Mouse (Mus musculus) heart, adult 2 months (tissue): ENCODE data around the gene Nrk. TPM values are rescaled to one million over a fixed set of nuclear protein-coding genes. Genes with fewer than 3 reads are reported as not detected.

Experiments
- DNase-seq, 2 experiments: peaks; one replicate each; pipeline ENCODE4 v3.0.0; 2021
- H3K27ac ChIP-seq: fragments of 200-600 bp; 2 replicates; pipeline ENCODE4 v1.8.1; 2022
- H3K27me3 ChIP-seq: fragments of 200-500 bp; 2 replicates; pipeline ENCODE4 v1.6.1; 2012; ENCODE audit warnings: mild to moderate bottlenecking, low read length, inconsistent platforms, mixed read lengths; ENCODE audit not compliant: control insufficient read depth, insufficient read depth
- H3K36me3 ChIP-seq: fragments of 200-500 bp; 2 replicates; pipeline ENCODE4 v1.6.1; 2012; ENCODE audit warnings: low read length, inconsistent platforms; ENCODE audit not compliant: control insufficient read depth, insufficient read depth
- H3K4me1 ChIP-seq: fragments of 200-500 bp; 2 replicates; pipeline ENCODE4 v1.6.1; 2011; ENCODE audit warnings: low read length; ENCODE audit not compliant: control insufficient read depth, insufficient read depth
- H3K4me3 ChIP-seq: fragments of 200-600 bp; 2 replicates; pipeline ENCODE4 v1.8.1; 2022
- H3K79me2 ChIP-seq: fragments of 200-500 bp; replicated peaks from 2 replicates; pipeline ENCODE4 v1.6.1; 2012; ENCODE audit warnings: mild to moderate bottlenecking, inconsistent platforms, low read length, moderate library complexity, mixed read lengths; ENCODE audit not compliant: control insufficient read depth, insufficient read depth
- H3K9ac ChIP-seq: fragments of 200-500 bp; 2 replicates; pipeline ENCODE4 v1.6.1; 2012; ENCODE audit warnings: low read depth, mild to moderate bottlenecking, control low read depth, inconsistent platforms, low read length, mixed read lengths
- CTCF ChIP-seq: fragments of 200-600 bp; IDR thresholded peaks from 2 replicates; pipeline ENCODE4 v1.8.1; 2022; ENCODE audit warnings: antibody characterized with exemption, mild to moderate bottlenecking, moderate library complexity
- EP300 ChIP-seq: fragments of 200-500 bp; IDR thresholded peaks from 2 replicates; pipeline ENCODE4 v1.6.1; 2011; ENCODE audit warnings: low read depth, low read length, control low read depth; ENCODE audit not compliant: insufficient read depth
- POLR2A ChIP-seq: fragments of 200-500 bp; IDR thresholded peaks from 2 replicates; pipeline ENCODE4 v1.6.1; 2011; ENCODE audit warnings: mild to moderate bottlenecking, low read depth, low read length, control low read depth; ENCODE audit not compliant: insufficient read depth
- WGBS: fragments of 180-500 bp; shearing (Covaris S2); methylation state at CpG from one replicate; pipeline ENCODE4 v1.1.7; 2018; 5-methylcytosine and 5-hydroxymethylcytosine counted together
- intact Hi-C: fragments of 180-260 bp; cut with DNase I; formaldehyde crosslinking; loops from one replicate; pipeline ENCODE4 v1.15.1; 2025
- polyA plus RNA-seq: library from polyadenylated mRNA; depleted of rRNA; stranded (reverse); fragments of >200 nt; gene quantifications from 2 replicates; pipeline ENCODE4 v1.2.3, GENCODE M21; 2012
- total RNA-seq, 2 experiments: library from RNA; stranded (reverse); gene quantifications; 2 replicates each; pipeline ENCODE4 v1.2.3; 2021

The Nrk gene
- total and polyA plus RNA-seq, 3 experiments = 0.10 to 1.4 (median 0.39) TPM

DNA sequence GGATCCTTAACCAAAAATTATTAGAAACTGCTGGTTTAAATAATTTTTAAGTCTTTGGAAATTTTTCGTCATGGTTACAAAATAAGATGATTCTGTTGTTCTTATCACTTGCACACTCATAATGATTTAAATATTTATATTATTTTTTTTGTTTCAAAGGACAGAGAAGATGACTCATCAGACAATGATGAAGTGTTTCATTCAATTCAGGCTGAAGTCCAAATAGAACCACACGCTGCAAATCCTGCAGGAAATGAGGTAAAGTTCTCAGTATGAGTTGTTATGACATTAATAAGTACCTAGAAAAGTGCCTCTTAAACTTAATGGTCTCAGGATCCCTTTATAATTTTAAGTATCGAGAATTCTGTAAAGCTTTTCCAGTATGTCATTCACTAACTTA lies 64.3 kb downstream of the Nrk start:
- no peaks in the 10 kb centered on the region for H3K79me2 ChIP-seq
- intact Hi-C loops = no loop called here
- H3K36me3 ChIP-seq = no peaks in the 10 kb centered on the region
- no peak overlapping the region for H3K9ac ChIP-seq
- no peak overlapping the region for H3K4me3 ChIP-seq
- no peaks in the 10 kb centered on the region for H3K4me1 ChIP-seq
- TF ChIP-seq EP300 (no peak), POLR2A (no peak), CTCF (no peak)
- H3K27me3 ChIP-seq = no peaks in the 10 kb centered on the region
- 53% methylated on average over 3 of the region's 3 CpGs for WGBS
- DNase-seq = no peak
- no peak overlapping the region for H3K27ac ChIP-seq

DNA sequence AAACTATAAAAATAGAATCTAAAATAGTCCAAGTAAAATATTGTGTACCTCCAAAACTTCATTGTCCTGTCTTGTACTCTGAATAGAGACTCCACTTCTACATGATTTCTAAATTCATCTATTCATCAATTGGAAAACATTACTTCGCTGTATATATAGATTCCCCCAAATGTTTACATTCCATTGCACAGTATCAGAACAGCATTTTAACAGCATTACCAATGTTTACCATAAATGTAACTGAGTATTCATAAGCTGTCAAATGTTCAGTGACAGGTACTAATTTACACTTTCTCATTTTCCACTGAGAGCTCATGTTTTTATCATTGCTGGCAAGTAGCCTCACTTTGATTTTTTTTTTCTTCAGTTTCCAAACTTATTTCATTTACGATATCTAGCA lies 65.0 kb downstream of the Nrk start:
- no peaks in the 10 kb centered on the region for H3K79me2 ChIP-seq
- no peak overlapping the region for H3K9ac ChIP-seq
- H3K27me3 ChIP-seq = no peaks in the 10 kb centered on the region
- H3K27ac ChIP-seq = no peak overlapping the region
- WGBS = 91% methylated on average over 2 of the region's 2 CpGs
- intact Hi-C loops = no loop called here
- DNase-seq = no peak
- TF ChIP-seq CTCF = no peak
- TF ChIP-seq EP300 = no peak
- no peak for TF ChIP-seq POLR2A
- H3K36me3 ChIP-seq = no peaks in the 10 kb centered on the region
- H3K4me1 ChIP-seq = no peaks in the 10 kb centered on the region
- no peak overlapping the region for H3K4me3 ChIP-seq

DNA sequence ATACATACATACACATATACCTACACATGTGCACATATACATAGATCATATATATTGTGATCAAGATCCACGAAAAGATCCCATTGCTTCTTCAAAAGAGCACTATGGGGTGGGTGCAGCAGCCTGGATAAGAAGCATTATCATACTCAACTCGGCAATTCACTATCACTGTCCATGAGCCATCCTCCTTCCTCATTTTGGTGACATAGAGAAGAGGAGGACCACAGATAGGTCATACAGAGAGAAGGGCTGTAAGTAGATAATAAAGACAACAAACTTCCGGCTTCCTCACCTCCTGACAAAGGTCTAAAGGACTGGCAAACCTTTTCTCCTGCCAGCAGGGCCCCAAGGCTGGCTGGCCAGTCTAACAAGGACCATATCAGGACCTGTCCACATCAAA lies 100.3 kb downstream of the Nrk start:
- intact Hi-C loops = no loop called here
- Histone ChIP-seq H3K9ac (no peak overlapping the region), H3K79me2 (no peaks in the 10 kb centered on the region), H3K27me3 (no peaks in the 10 kb centered on the region), H3K4me3 (no peak overlapping the region), H3K36me3 (no peaks in the 10 kb centered on the region), H3K27ac (no peak overlapping the region), H3K4me1 (no peaks in the 10 kb centered on the region)
- 45% methylated on average over 3 of the region's 3 CpGs for WGBS
- TF ChIP-seq CTCF = no peak
- TF ChIP-seq POLR2A = no peak
- TF ChIP-seq EP300 = no peak
- DNase-seq = no peak

- intact Hi-C loops = loop anchor here (5.0 kb wide), 1 partner anchor 1874 kb away; no protein-coding TSS in a partner anchor
- Histone ChIP-seq H3K27ac (no peak overlapping the region), H3K9ac (no peak overlapping the region), H3K4me1 (no peaks in the 10 kb centered on the region), H3K36me3 (no peaks in the 10 kb centered on the region), H3K4me3 (no peak overlapping the region), H3K79me2 (no peaks in the 10 kb centered on the region), H3K27me3 (no peaks in the 10 kb centered on the region)
- WGBS = 26% methylated on average over 1 of the region's 1 CpGs
- no peak for DNase-seq
- TF ChIP-seq POLR2A = no peak
- peak; percentile 52 for TF ChIP-seq CTCF
Measured at GRCm38 (mm10) chrX:139016540-139016939, 102.3 kb downstream of the Nrk start.

- Histone ChIP-seq H3K27me3 (no peaks in the 10 kb centered on the region), H3K4me3 (no peak overlapping the region), H3K4me1 (no peaks in the 10 kb centered on the region), H3K9ac (no peak overlapping the region), H3K36me3 (no peaks in the 10 kb centered on the region), H3K79me2 (no peaks in the 10 kb centered on the region), H3K27ac (no peak overlapping the region)
- TF ChIP-seq EP300 (no peak), CTCF (no peak), POLR2A (no peak)
- DNase-seq = no peak
- intact Hi-C loops = no loop called here
- 25% methylated on average over 3 of the region's 3 CpGs for WGBS
Measured at GRCm38 (mm10) chrX:139026532-139027097, 112.4 kb downstream of the Nrk start.

GRCm38 (mm10) chrX:139027296-139027695 lies 113.1 kb downstream of the Nrk start:
- no peak overlapping the region for H3K4me3 ChIP-seq
- H3K4me1 ChIP-seq = no peaks in the 10 kb centered on the region
- DNase-seq = no peak
- H3K9ac ChIP-seq = no peak overlapping the region
- intact Hi-C loops = no loop called here
- TF ChIP-seq POLR2A (no peak), CTCF (no peak), EP300 (no peak)
- no peak overlapping the region for H3K27ac ChIP-seq
- H3K36me3 ChIP-seq = no peaks in the 10 kb centered on the region
- 48% methylated on average over 5 of the region's 5 CpGs for WGBS
- H3K27me3 ChIP-seq = no peaks in the 10 kb centered on the region
- no peaks in the 10 kb centered on the region for H3K79me2 ChIP-seq
